Mouse (Mus musculus) bone marrow macrophage, adult 2 months (primary cell): ENCODE results near the gene Bri3bp.

Source experiments
- CTCF ChIP-seq: IDR thresholded peaks from 2 replicates; pipeline ENCODE4 v1.5.1; 2012; ENCODE audit warnings: low read depth, mild to moderate bottlenecking, low read length, moderate library complexity
- POLR2A ChIP-seq: IDR thresholded peaks from 2 replicates; pipeline ENCODE4 v1.6.1; 2012; ENCODE audit warnings: mild to moderate bottlenecking, low read depth, low read length, borderline replicate concordance

DNA sequence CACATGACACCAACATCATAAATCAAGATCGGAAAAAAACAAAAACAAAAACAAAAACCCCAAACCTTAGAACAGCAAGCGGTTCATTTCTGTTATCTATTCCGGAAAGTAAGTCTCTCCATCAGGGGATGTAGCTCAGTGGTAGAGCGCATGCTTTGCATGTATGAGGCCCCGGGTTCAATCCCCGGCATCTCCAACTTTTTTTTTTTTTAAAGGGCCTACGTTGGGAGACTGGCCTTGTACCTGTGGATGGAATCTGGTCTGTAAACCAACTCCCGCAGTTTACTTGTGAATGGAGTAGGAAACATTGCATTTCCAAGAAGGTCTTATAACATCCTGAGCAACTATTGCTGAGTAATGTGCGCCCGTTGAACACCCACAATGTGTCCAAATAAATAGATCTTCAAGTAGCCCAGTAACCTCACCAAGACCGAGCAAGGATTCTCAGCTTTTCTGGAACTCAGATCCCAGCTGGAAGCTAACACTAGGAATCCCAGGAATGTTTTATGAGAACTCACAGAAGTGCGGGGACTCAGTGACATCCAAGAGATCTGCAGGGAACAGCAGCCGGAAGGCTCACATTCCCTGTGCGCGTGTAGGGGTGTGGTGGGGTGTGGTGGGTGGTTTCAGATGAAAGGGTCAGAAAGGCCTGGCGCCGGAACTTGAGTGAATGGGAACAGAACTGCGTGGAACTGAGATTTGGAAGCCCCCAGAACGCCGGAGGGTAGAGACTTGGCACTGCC, 31.8 kb upstream of the Bri3bp start:
- TF ChIP-seq POLR2A (no peak), CTCF (no peak)
